Mouse (Mus musculus) G1E (cell line): ENCODE measurements at regions not wholly inside any gene's neighbourhood (a gene's known extent, or its start where the extent isn't known, plus 50 kb on each side); places are given as distances from the start of the nearest gene placed in this dataset.

ENCODE experiments used
- ATAC-seq: 2 replicates; pipeline ENCODE4 v1.8.0; 2016; ENCODE audit warnings: mild to moderate bottlenecking; ENCODE audit not compliant: insufficient number of reproducible peaks, poor library complexity, low FRiP score, severe bottlenecking; ENCODE audit errors: extremely low read depth
- DNase-seq: peaks from one replicate; pipeline ENCODE4 v3.0.0; 2012; ENCODE audit warnings: low spot score
- H3K27me3 ChIP-seq: 2 replicates; pipeline ENCODE4 v1.6.1; 2012; ENCODE audit warnings: mild to moderate bottlenecking, low read length, inconsistent platforms; ENCODE audit not compliant: insufficient read depth
- H3K36me3 ChIP-seq: replicated peaks from 2 replicates; pipeline ENCODE3; 2012; ENCODE audit warnings: mild to moderate bottlenecking, inconsistent platforms
- H3K4me1 ChIP-seq: 2 replicates; pipeline ENCODE4 v1.6.1; 2012; ENCODE audit warnings: low read depth, low read length, inconsistent platforms, mixed read lengths; ENCODE audit not compliant: insufficient read depth
- H3K4me3 ChIP-seq: 2 replicates; pipeline ENCODE4 v1.5.1; 2012; ENCODE audit warnings: low read depth, mild to moderate bottlenecking, inconsistent platforms, low read length, moderate library complexity, mixed read lengths
- H3K9me3 ChIP-seq: replicated peaks from 2 replicates; pipeline ENCODE4 v1.6.1; 2012; ENCODE audit warnings: inconsistent platforms
- CTCF ChIP-seq: IDR thresholded peaks from 2 replicates; pipeline ENCODE4 v1.5.1; 2012; ENCODE audit warnings: low read depth, low read length, inconsistent platforms, mixed read lengths
- GATA1 ChIP-seq: IDR thresholded peaks from 2 replicates; pipeline ENCODE4 v1.6.1; 2012; ENCODE audit warnings: borderline replicate concordance, low read length, inconsistent platforms, mixed read lengths
- GATA2 ChIP-seq: IDR thresholded peaks from 2 replicates; pipeline ENCODE4 v1.6.1; 2012; ENCODE audit warnings: low read depth, low read length, inconsistent platforms, borderline replicate concordance
- POLR2AphosphoS5 ChIP-seq: IDR thresholded peaks from 2 replicates; pipeline ENCODE4 v1.6.1; 2012; ENCODE audit warnings: low read depth, low read length, inconsistent platforms; ENCODE audit not compliant: insufficient replicate concordance
- TAL1 ChIP-seq: conservative IDR thresholded peaks from 2 replicates; pipeline ENCODE4 v1.6.1; 2012; ENCODE audit warnings: low read depth, low read length, inconsistent platforms, mixed read lengths

DNA sequence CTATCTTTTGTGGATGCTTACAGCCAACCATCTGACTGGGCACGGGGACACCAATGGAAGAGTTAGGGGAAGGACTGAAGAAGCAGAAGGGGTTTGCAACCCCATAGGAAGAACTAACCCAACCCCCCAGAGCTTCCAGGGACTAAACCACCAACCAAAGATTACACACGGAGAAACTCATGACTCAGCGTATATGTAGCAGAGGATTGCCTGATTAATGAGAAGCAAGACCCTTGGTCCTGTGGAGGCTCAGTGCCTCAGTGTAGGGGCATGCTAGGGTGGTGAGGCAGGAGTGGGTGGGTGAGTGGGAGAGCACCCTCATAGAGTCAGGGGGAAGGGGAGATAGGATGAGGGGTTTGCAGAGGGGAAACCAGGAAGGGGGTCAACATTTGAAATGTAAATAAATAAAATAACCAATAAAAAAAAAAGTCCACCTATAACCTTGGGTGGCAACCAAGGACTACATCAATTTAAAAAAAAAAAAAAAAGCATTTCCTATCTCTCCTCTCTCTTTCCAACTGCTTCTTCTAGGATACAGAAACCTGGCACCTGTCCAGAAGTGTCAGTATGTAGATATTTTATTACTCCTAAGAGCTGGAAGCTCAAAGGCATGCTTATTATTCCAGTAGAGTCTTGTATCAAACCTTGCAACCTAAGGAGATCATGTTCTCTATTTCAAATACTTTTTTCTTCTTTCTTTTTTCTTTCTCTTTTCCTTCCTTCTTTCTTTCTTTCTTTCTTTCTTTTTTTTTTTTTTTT is 159.7 kb downstream of the Nr4a2 start:
- no peaks in the 10 kb centered on the region for H3K9me3 ChIP-seq
- peaks cover 9% of the 10 kb centered on the region for H3K4me1 ChIP-seq
- H3K36me3 ChIP-seq = no peaks in the 10 kb centered on the region
- no peak overlapping the region for H3K4me3 ChIP-seq
- ATAC-seq (no peak), DNase-seq (no peak)
- no peaks in the 10 kb centered on the region for H3K27me3 ChIP-seq
- no peak for TF ChIP-seq TAL1

DNA sequence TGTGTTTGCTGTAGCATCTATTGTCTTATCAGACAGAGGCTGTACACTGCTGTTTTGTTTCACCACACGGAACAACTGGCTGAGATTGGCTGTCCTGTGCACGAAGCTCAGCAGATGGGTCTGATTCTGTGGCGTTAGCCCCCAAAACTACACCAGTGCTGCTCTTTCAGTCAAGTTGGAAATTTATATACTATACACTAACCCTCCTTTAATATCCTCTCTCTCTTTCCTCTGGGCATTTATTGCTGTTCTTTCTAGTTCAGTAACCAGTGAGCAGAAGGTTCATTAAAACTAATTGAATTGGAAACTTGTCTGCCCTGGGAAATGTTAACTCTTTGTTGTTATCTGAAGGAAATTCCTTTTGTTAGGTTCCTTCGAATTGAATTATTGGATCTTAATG is 164.1 kb downstream of the Nr4a2 start:
- ATAC-seq (no peak), DNase-seq (no peak)
- H3K4me1 ChIP-seq = peaks cover 9% of the 10 kb centered on the region
- no peaks in the 10 kb centered on the region for H3K36me3 ChIP-seq
- no peaks in the 10 kb centered on the region for H3K9me3 ChIP-seq
- no peak overlapping the region for H3K4me3 ChIP-seq
- peaks cover 3% of the 10 kb centered on the region; the same call in 1 of the 2 replicates for H3K27me3 ChIP-seq
- no peak for TF ChIP-seq GATA1

DNA sequence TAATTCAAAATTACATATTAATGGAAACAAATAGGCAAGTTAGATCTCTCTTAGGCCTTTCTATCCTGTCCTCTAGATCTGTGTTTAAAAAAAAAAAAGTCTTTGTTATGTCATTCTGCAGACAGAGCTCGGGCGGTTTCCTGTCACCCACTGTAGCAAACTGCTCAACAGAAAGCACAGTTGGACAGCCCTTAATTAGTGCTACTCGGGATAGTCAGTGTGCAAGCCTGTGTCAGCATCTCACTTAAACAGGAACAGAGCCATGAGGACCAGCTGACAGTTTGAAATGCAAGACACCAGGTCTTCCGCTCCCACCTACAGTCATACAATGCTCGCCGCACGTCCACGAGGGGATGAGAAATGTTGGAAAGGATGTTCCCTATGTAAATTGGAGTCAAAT is 170.5 kb downstream of the Nr4a2 start:
- no peak for ATAC-seq
- H3K9me3 ChIP-seq = no peaks in the 10 kb centered on the region
- no peaks in the 10 kb centered on the region for H3K27me3 ChIP-seq
- H3K36me3 ChIP-seq = no peaks in the 10 kb centered on the region
- TF ChIP-seq CTCF (no peak), TAL1 (no peak), GATA1 (no peak), POLR2AphosphoS5 (no peak), GATA2 (no peak)
- H3K4me1 ChIP-seq = no peaks in the 10 kb centered on the region
- no peak for DNase-seq
- H3K4me3 ChIP-seq = no peak overlapping the region

DNA sequence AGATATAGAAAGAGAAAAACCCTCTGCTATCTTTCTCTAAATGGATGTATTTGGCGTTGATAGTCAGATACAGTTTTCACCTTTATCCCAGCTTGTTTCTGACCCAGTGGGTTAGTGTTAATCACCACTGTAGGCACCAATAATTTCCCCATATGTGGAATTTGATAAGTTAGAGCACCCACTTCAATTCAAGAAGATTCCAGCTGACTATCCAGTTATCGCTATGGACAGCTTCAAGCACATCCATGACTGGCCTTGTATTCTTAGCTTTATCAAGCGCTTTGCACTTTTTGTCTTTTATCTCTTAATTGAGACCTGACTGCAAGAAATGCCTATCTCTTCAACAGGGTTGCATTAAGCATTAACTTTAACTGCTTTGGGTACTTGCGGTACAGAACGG is 211.3 kb downstream of the Nr4a2 start:
- peaks cover 15% of the 10 kb centered on the region for H3K4me1 ChIP-seq
- no peaks in the 10 kb centered on the region for H3K27me3 ChIP-seq
- peak; percentile 83 for ATAC-seq
- no peak for DNase-seq
- no peaks in the 10 kb centered on the region for H3K36me3 ChIP-seq
- H3K4me3 ChIP-seq = no peak overlapping the region
- H3K9me3 ChIP-seq = no peaks in the 10 kb centered on the region
- TF ChIP-seq GATA2 (no peak), TAL1 (peak; percentile 82)

DNA sequence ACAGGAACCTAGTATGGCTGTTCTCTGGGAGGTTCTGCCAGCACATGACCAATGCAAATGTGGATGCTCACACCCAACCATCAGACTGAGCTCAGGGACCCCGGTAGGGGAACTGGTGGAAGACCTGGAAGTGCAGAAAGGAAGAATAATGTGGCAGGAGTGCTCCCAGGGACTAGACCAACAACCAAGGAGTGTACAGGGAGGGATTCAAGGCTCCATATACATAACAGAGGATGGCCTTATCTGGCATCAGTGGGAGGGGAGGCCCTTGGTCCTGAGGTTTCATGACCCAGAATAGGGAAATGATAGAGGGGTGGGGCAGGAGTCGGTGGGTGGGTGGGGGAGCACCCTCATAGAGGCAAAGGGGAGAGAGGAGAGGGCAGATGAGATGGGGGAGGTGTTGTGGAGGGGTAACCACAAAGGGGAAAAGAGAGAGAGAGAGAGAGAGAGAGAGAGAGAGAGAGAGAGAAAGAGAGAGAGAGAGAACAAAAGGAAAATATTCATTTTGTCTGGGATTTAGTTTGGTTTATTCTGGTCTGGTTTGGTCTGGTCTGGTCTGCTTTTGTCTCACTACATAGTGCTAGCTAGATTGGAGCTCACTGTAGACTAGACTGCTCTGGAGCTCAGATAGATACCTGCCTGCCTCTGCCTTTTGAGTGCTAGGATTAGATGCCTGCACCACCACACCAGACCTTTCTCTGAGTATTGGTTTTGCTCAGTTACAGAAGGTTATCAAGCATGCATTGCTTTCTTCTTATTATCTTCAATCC is 214.5 kb downstream of the Nr4a2 start:
- DNase-seq (no peak), ATAC-seq (no peak)
- no peaks in the 10 kb centered on the region for H3K9me3 ChIP-seq
- H3K4me1 ChIP-seq = peaks cover 12% of the 10 kb centered on the region
- TF ChIP-seq POLR2AphosphoS5 = no peak
- no peak for TF ChIP-seq GATA2
- no peak for TF ChIP-seq GATA1
- no peak for TF ChIP-seq TAL1
- TF ChIP-seq CTCF = no peak
- no peak overlapping the region for H3K4me3 ChIP-seq
- H3K36me3 ChIP-seq = no peaks in the 10 kb centered on the region
- no peaks in the 10 kb centered on the region for H3K27me3 ChIP-seq

DNA sequence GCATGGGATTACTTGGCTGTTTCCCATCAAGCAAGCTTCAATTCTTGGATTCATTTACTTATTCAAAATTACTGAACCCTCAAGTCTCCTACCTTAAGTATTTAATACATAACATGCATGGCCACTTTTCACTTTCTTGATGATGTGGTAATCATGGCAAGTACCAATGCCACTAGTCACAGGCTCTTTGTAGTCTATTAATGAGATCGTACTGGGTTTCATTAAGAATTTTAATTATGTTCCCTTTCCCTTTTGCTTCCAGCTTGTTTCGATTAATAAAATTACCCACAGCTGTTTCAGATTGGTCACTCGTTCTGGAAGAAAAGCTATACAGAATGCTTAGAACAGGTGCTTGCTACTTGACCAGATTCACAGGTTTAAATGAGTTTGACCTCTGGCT is 238.6 kb downstream of the Nr4a2 start:
- ATAC-seq (no peak), DNase-seq (no peak)
- Histone ChIP-seq H3K36me3 (no peaks in the 10 kb centered on the region), H3K9me3 (no peaks in the 10 kb centered on the region), H3K4me1 (no peaks in the 10 kb centered on the region), H3K27me3 (peaks cover 11% of the 10 kb centered on the region), H3K4me3 (no peak overlapping the region)
- TF ChIP-seq TAL1 (no peak), GATA1 (no peak), POLR2AphosphoS5 (no peak), CTCF (no peak), GATA2 (no peak)

DNA sequence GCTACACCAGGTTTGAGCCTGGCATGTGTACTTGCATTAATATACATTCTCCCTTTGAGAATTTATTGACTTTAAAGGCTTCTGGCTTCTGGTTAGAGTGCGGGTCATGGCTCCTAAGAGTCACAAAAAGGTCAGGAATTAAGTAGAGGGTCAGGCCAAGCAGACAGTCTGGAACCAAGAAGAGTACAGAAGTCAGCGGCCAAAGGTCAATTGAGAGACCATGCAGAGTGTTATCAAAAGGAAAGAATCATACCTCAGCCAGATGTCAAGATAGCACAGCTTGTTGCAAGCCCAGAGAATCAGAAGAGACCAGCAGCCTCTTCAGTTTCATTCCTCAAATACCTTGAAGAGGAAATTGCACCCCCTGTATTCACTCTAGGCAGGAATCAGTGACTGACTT is 263.0 kb downstream of the Nr4a2 start:
- Histone ChIP-seq H3K27me3 (no peaks in the 10 kb centered on the region), H3K9me3 (no peaks in the 10 kb centered on the region), H3K36me3 (no peaks in the 10 kb centered on the region), H3K4me1 (no peaks in the 10 kb centered on the region), H3K4me3 (no peak overlapping the region)
- no peak for ATAC-seq
- TF ChIP-seq GATA2 (no peak), TAL1 (no peak), CTCF (no peak), GATA1 (no peak), POLR2AphosphoS5 (no peak)
- no peak for DNase-seq
